Mouse (Mus musculus) neural tube, embryonic 11.5 days (tissue): ENCODE data around the gene Prc1. TPM values are rescaled to one million over a fixed set of nuclear protein-coding genes. Genes with fewer than 3 reads are reported as not detected.

Experiments used
- ATAC-seq: fragments of 200-750 bp; cut with Nextera tagmentation; 2 replicates; pipeline ENCODE4 v1.8.0; 2017; ENCODE audit warnings: moderate number of reproducible peaks, mild to moderate bottlenecking, moderate TSS enrichment, moderate library complexity; ENCODE audit not compliant: insufficient read depth, low FRiP score, low TSS enrichment
- DNase-seq: peaks from one replicate; pipeline ENCODE4 v3.0.0-alpha.2; 2015; ENCODE audit warnings: low spot score
- H3K27ac ChIP-seq: fragments of 300-500 bp; sonication (generic); 2 replicates; pipeline ENCODE4 v1.5.1; 2014; ENCODE audit warnings: low read depth, mild to moderate bottlenecking, low read length
- H3K27me3 ChIP-seq: fragments of 300-500 bp; sonication (generic); 2 replicates; pipeline ENCODE4 v1.6.1; 2014; ENCODE audit warnings: mild to moderate bottlenecking, low read length, mixed read lengths; ENCODE audit not compliant: control insufficient read depth, insufficient read depth
- H3K36me3 ChIP-seq: fragments of 300-500 bp; sonication (generic); 2 replicates; pipeline ENCODE4 v1.6.1; 2014; ENCODE audit warnings: mild to moderate bottlenecking, low read length, moderate library complexity, mixed read lengths; ENCODE audit not compliant: control insufficient read depth, insufficient read depth
- H3K4me1 ChIP-seq: fragments of 300-500 bp; sonication (generic); 2 replicates; pipeline ENCODE4 v1.6.1; 2014; ENCODE audit warnings: low read length, mixed read lengths; ENCODE audit not compliant: control insufficient read depth, insufficient read depth
- H3K4me2 ChIP-seq: fragments of 300-500 bp; sonication (generic); 2 replicates; pipeline ENCODE4 v1.6.1; 2014; ENCODE audit warnings: low read depth, mild to moderate bottlenecking, moderate library complexity
- H3K4me3 ChIP-seq: fragments of 300-500 bp; sonication (generic); 2 replicates; pipeline ENCODE4 v1.5.1; 2014; ENCODE audit warnings: low read depth, low read length
- H3K9ac ChIP-seq: fragments of 300-500 bp; sonication (generic); 2 replicates; pipeline ENCODE4 v1.6.1; 2014; ENCODE audit warnings: mild to moderate bottlenecking, low read length
- H3K9me3 ChIP-seq: fragments of 300-500 bp; sonication (generic); 2 replicates; pipeline ENCODE4 v1.6.1; 2016; ENCODE audit warnings: low read length; ENCODE audit not compliant: control insufficient read depth
- WGBS: fragments of 180-500 bp; shearing (Covaris S2); extraction: QIAGEN DNeasy Blood & Tissue Kit; methylation state at CpG from one replicate; pipeline ENCODE4 v1.1.7; 2014; 5-methylcytosine and 5-hydroxymethylcytosine counted together
- polyA plus RNA-seq: library from polyadenylated mRNA; unstranded; fragments of >200 nt; fragmentation: Nextera tagmentation; extraction: Ambion mirVana; gene quantifications from 2 replicates; pipeline ENCODE4 v1.2.1, GENCODE M21; 2014

Prc1 gene
- polyA plus RNA-seq, 1 experiment from 2014 or later: 183 TPM

- Histone ChIP-seq H3K4me3 (no peak overlapping the region), H3K27me3 (no peaks in the 10 kb centered on the region), H3K4me1 (no peaks in the 10 kb centered on the region), H3K4me2 (no peak overlapping the region), H3K36me3 (peaks cover 15% of the 10 kb centered on the region), H3K27ac (no peak overlapping the region), H3K9ac (no peak overlapping the region), H3K9me3 (peaks cover 3% of the 10 kb centered on the region; the same call in 1 of the 2 replicates)
- DNase-seq: no peak
- WGBS: 83% methylated on average over 10 of the region's 10 CpGs
- ATAC-seq: no peak
Measured at GRCm38 (mm10) chr7:80280032-80280431, 14.2 kb upstream of the Prc1 start.

DNA sequence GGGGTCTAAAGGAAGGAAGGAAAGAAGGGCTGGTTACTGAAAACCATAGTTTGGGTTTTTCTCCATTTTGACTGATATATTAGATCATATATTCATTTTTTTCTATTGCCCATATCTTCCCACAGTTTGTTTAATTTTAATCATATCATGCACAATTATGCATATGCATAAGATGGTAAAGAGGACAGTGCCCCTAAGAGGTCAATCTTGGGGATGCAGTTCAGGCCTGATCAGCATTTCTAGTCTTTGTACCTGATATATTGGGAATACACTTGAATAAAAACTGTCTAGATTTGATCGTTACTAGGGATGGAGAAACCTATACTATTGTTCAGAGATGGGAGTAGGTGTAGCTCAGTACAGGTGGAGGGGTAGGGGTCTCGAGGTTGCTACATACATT is 13.3 kb upstream of the Prc1 start:
- Histone ChIP-seq H3K9me3 (no peaks in the 10 kb centered on the region), H3K36me3 (peaks cover 11% of the 10 kb centered on the region), H3K27ac (no peak overlapping the region), H3K4me2 (no peak overlapping the region), H3K9ac (no peak overlapping the region), H3K27me3 (no peaks in the 10 kb centered on the region), H3K4me3 (no peak overlapping the region), H3K4me1 (no peaks in the 10 kb centered on the region)
- ATAC-seq (no peak), DNase-seq (no peak)
- WGBS: 86% methylated on average over 2 of the region's 2 CpGs

DNA sequence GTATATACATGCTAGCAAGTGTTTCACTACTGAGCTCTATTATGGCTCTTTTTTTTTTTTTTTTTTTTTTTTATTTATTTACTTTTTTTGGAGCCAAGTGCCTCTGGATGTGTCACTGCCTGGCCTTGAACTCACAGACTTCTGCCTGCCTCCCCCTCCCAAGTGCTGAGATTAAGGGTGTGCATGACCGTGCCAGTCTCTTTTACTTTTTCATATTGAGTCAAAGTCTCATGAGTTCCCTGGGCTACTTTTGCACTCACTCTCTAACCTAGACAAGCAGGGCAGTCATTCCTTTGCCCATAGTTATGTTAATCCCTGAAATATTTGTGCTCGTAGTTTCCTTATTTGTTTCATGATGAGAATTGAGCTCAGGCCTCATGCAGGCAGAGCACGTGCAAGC is 12.6 kb upstream of the Prc1 start:
- Histone ChIP-seq H3K27ac (no peak overlapping the region), H3K36me3 (peaks cover 6% of the 10 kb centered on the region), H3K4me2 (no peak overlapping the region), H3K4me1 (no peaks in the 10 kb centered on the region), H3K9me3 (no peaks in the 10 kb centered on the region), H3K27me3 (no peaks in the 10 kb centered on the region), H3K4me3 (no peak overlapping the region), H3K9ac (no peak overlapping the region)
- DNase-seq (no peak), ATAC-seq (no peak)
- WGBS: 89% methylated on average over 3 of the region's 3 CpGs

DNA sequence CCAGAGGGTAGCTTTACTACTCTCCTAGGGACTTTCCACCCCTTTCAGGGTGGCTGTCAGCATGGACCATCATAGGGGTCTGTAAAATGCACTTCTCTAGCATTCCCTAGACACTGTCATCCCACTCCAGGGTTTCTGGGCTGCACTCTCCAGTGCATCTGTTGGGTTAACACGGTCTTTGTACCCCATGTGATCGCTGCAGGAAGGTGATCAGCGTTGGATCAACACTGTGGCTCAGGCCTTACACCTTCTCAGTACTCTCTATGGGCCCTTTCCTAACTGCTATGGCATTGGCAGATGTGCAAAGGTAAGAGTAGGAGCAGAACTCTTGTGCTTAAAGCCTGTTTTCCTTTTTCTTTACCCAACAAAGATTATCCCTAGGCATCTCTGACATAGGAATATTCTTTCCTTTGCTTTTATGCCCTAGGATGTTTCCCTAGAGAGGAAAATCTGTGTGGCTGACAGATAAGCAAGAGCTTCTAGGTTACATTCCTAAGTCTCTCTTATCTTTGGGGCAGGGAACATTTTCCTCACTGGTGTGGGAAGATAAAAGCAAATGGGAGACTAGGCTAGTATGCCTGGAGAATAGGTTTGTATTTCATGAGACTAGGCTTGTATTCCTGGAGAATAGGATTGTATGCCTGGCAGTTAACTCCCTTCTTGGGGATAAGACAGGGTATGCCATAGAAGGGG is 10.9 kb upstream of the Prc1 start:
- Histone ChIP-seq H3K27me3 (no peaks in the 10 kb centered on the region), H3K4me3 (no peak overlapping the region), H3K36me3 (peaks cover 12% of the 10 kb centered on the region), H3K4me1 (no peaks in the 10 kb centered on the region), H3K27ac (no peak overlapping the region), H3K9me3 (no peaks in the 10 kb centered on the region), H3K4me2 (no peak overlapping the region), H3K9ac (no peak overlapping the region)
- 83% methylated on average over 3 of the region's 3 CpGs for WGBS
- no peak for ATAC-seq
- no peak for DNase-seq

DNA sequence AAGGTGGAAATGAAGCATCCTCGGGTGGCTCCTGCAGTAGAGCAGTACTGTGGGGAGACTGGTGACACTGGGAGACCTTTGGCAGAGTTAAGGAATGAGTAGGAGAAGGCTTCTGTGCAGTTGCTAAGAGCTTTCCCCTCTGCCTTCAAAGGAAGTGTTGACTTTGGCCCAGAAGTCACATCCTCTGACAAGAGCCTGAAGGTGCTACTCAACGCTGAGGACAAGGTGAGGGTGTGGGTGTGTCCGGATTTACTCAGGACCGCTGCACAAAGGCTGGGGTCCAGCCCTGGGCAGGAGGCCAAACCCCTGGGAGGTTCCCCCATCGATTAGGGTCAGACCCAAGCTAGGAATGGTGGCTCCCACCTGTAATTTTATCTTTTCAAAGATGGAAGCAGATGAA is 9.9 kb upstream of the Prc1 start:
- Histone ChIP-seq H3K9ac (no peak overlapping the region), H3K4me3 (no peak overlapping the region), H3K9me3 (no peaks in the 10 kb centered on the region), H3K36me3 (peaks cover 12% of the 10 kb centered on the region), H3K27ac (no peak overlapping the region), H3K4me1 (no peaks in the 10 kb centered on the region), H3K4me2 (no peak overlapping the region), H3K27me3 (no peaks in the 10 kb centered on the region)
- 91% methylated on average over 5 of the region's 5 CpGs for WGBS
- ATAC-seq (no peak), DNase-seq (no peak)

- H3K27me3 ChIP-seq: no peaks in the 10 kb centered on the region
- no peak overlapping the region for H3K4me3 ChIP-seq
- H3K9me3 ChIP-seq: no peaks in the 10 kb centered on the region
- ATAC-seq (no peak), DNase-seq (no peak)
- no peak overlapping the region for H3K9ac ChIP-seq
- H3K27ac ChIP-seq: no peak overlapping the region
- 91% methylated on average over 6 of the region's 6 CpGs for WGBS
- peaks cover 12% of the 10 kb centered on the region for H3K36me3 ChIP-seq
- H3K4me2 ChIP-seq: no peak overlapping the region
- H3K4me1 ChIP-seq: no peaks in the 10 kb centered on the region
Measured at GRCm38 (mm10) chr7:80285725-80286124, 8.5 kb upstream of the Prc1 start.

- H3K9ac ChIP-seq: no peak overlapping the region
- no peaks in the 10 kb centered on the region for H3K4me1 ChIP-seq
- no peak overlapping the region for H3K4me3 ChIP-seq
- H3K4me2 ChIP-seq: no peak overlapping the region
- no peak overlapping the region for H3K27ac ChIP-seq
- H3K36me3 ChIP-seq: peaks cover 12% of the 10 kb centered on the region
- 82% methylated on average over 10 of the region's 10 CpGs for whole genome bisulfite sequencing
- DNase-seq (no peak), ATAC-seq (no peak)
- no peaks in the 10 kb centered on the region for H3K27me3 ChIP-seq
- H3K9me3 ChIP-seq: no peaks in the 10 kb centered on the region
Measured at GRCm38 (mm10) chr7:80287736-80288135, 6.5 kb upstream of the Prc1 start.

GRCm38 (mm10) chr7:80294764-80295648 is 756 bp downstream of the Prc1 start:
- peak overlapping the region; percentile 64 for H3K27ac ChIP-seq
- H3K27me3 ChIP-seq: no peaks in the 10 kb centered on the region
- DNase-seq (peak; percentile 48), ATAC-seq (peak; percentile 52)
- 9% methylated on average over 37 of the region's 37 CpGs for WGBS
- H3K36me3 ChIP-seq: no peaks in the 10 kb centered on the region
- H3K4me1 ChIP-seq: peaks cover 9% of the 10 kb centered on the region
- H3K9ac ChIP-seq: peak overlapping the region; percentile 80
- H3K4me3 ChIP-seq: peak overlapping the region; percentile 90
- H3K9me3 ChIP-seq: no peaks in the 10 kb centered on the region
- peak overlapping the region; percentile 67 for H3K4me2 ChIP-seq
